Mouse (Mus musculus) adrenal gland, adult 18-20 months (tissue): Measurements from ENCODE around the gene Eral1. TPM values are rescaled to one million over a fixed set of nuclear protein-coding genes. Genes with fewer than 3 reads are reported as not detected.
"Not testable (repeated sequence)": the region's sequence is repeated elsewhere in the genome, so short reads cannot be mapped to it uniquely, and the experiment has no call there.

Source experiments
- DNase-seq, 2 experiments: peaks; one replicate each; pipeline ENCODE4 v3.0.0; 2021 to 2022; ENCODE audit warnings: low spot score in 2 of 2
- microRNA-seq, 2 experiments: library from miRNA; unstranded; fragments of <30 nt; microRNA quantifications; one replicate each; pipeline ENCODE4 v1.2.0; 2021; ENCODE audit warnings: borderline number of aligned reads in 2 of 2
- total RNA-seq, 2 experiments: library from RNA; stranded (reverse); gene quantifications; 1 replicate in 1 of 2; 2 replicates in 1 of 2; pipeline ENCODE4 v1.2.3; 2021

The Eral1 gene
- total RNA-seq, 2 experiments from 2014 or later, result 27.8 to 31.7 TPM

GRCm38 (mm10) chr11:78042290-78042870, 37.8 kb downstream of the Eral1 start:
- not testable (repeated sequence) for DNase-seq

GRCm38 (mm10) chr11:78040878-78041277, 39.3 kb downstream of the Eral1 start:
- DNase-seq, result no peak

GRCm38 (mm10) chr11:78037831-78038752, 42.1 kb downstream of the Eral1 start, which contains the start of gene Flot2:
Flot2 (plus strand) TSS chr11:78037931.
- peak; percentile 58 to 70 for DNase-seq

GRCm38 (mm10) chr11:78036791-78037190, 43.4 kb downstream of the Eral1 start:
- no peak for DNase-seq

GRCm38 (mm10) chr11:78033931-78034617, 46.1 kb downstream of the Eral1 start:
- DNase-seq, result peak in 1 of 2 experiments; percentile 52

GRCm38 (mm10) chr11:78032809-78033195, 47.4 kb downstream of the Eral1 start:
- DNase-seq, result no peak

- DNase-seq, result peak; percentile 94 to 95
Measured at GRCm38 (mm10) chr11:78031947-78032808, 48.0 kb downstream of the Eral1 start, which contains the start of gene Dhrs13. Dhrs13 (plus strand) TSS chr11:78032280.

GRCm38 (mm10) chr11:78031389-78031788, 48.8 kb downstream of the Eral1 start:
- DNase-seq, result no peak

- no peak for DNase-seq
Measured at GRCm38 (mm10) chr11:78030600-78030999, 49.6 kb downstream of the Eral1 start.

GRCm38 (mm10) chr11:78029240-78029639, 50.9 kb downstream of the Eral1 start:
- no peak for DNase-seq

GRCm38 (mm10) chr11:78023607-78024006, 56.6 kb downstream of the Eral1 start:
- no peak for DNase-seq

Small RNA genes within 50 kb of the gene (microRNA-seq; reads per million reads assigned to microRNA genes)
- gene Mir144 (112 to 1,706 reads per million in 2 experiments), gene Mir451a (0 reads per million in 2 experiments), gene Mir451b (0 reads per million in 2 experiments)

Other genes starting within 250 kb of the Eral1 start
- 1 to 10 TPM in 1 of 2 experiments, under 1 TPM in 1; 0.26 to 2.4 TPM for gene Pipox, start 186.3 kb downstream of the Eral1 start, total RNA-seq
- 1 to 10 TPM; 2.1 to 2.4 TPM for gene Sez6, start 149.6 kb downstream of the Eral1 start, total RNA-seq
- gene Phf12, start 97.6 kb downstream of the Eral1 start, total RNA-seq, result 10 to 100 TPM; 42.3 to 51.8 TPM
- gene Dhrs13, start 48.1 kb downstream of the Eral1 start, total RNA-seq, result 10 to 100 TPM in 1 of 2 experiments, 1 to 10 TPM in 1; 8.4 to 10.1 TPM
- gene Flot2, start 42.5 kb downstream of the Eral1 start, total RNA-seq, result 10 to 100 TPM; 86.2 to 86.3 TPM
- gene Fam222b, start 14.3 kb upstream of the Eral1 start, total RNA-seq, result 10 to 100 TPM; 19.3 to 22.1 TPM
- gene Traf4, start 85.2 kb upstream of the Eral1 start, total RNA-seq, result 10 to 100 TPM; 29.9 to 34.1 TPM
- gene Nek8, start 96.3 kb upstream of the Eral1 start, total RNA-seq, result 10 to 100 TPM in 1 of 2 experiments, 1 to 10 TPM in 1; 9.8 to 12.8 TPM
- 10 to 100 TPM; 54.7 to 76.5 TPM for gene Tlcd1, start 96.3 kb upstream of the Eral1 start, total RNA-seq
- 1,000 to 10,000 TPM; 1,582 to 1,912 TPM for gene Rpl23a, start 103.2 kb upstream of the Eral1 start, total RNA-seq
- 10 to 100 TPM; 69.9 to 71.9 TPM for gene Rab34, start 108.0 kb upstream of the Eral1 start, total RNA-seq
- gene Proca1, start 113.0 kb upstream of the Eral1 start, total RNA-seq, result 10 to 100 TPM; 14.6 to 22.9 TPM
- 100 to 1,000 TPM in 1 of 2 experiments, 10 to 100 TPM in 1; 97.3 to 120 TPM for gene Sdf2, start 165.4 kb upstream of the Eral1 start, total RNA-seq
- 10 to 100 TPM; 71.5 to 85.0 TPM for gene Supt6, start 165.6 kb upstream of the Eral1 start, total RNA-seq
- 100 to 1,000 TPM; 168 to 185 TPM for gene 2610507B11Rik, start 181.4 kb upstream of the Eral1 start, total RNA-seq
- gene BC030499, start 210.5 kb upstream of the Eral1 start, total RNA-seq, result under 1 TPM; 0.46 to 0.54 TPM
- 1 to 10 TPM; 1.9 to 4.3 TPM for gene Spag5, start 221.1 kb upstream of the Eral1 start, total RNA-seq
- gene Aldoc, start 242.6 kb upstream of the Eral1 start, total RNA-seq, result 10 to 100 TPM; 20.8 to 26.9 TPM
- gene Pigs, start 248.0 kb upstream of the Eral1 start, total RNA-seq, result 10 to 100 TPM; 56.2 to 62.4 TPM